Mouse (Mus musculus): ENCODE results near the gene Adgrg6. TPM values are rescaled to one million over a fixed set of nuclear protein-coding genes. Genes with fewer than 3 reads are reported as not detected.

Gene Adgrg6
- polyA plus RNA-seq, 1 experiment: 2.5 TPM

GRCm38 (mm10) chr10:14460252-14460932 is 85.1 kb downstream of the Adgrg6 start:
- TF ChIP-seq CTCF (IDR thresholded peaks at IDR 0.05; ENCODE audit: borderline replicate concordance, extremely low read depth, insufficient read depth, insufficient read length) (no peak), POLR2A (IDR thresholded peaks at IDR 0.05; ENCODE audit: borderline replicate concordance, extremely low read depth, insufficient read depth, insufficient read length, poor library complexity, severe bottlenecking) (no peak)

GRCm38 (mm10) chr10:14459819-14460218 is 85.6 kb downstream of the Adgrg6 start:
- TF ChIP-seq POLR2A (IDR thresholded peaks at IDR 0.05; ENCODE audit: borderline replicate concordance, extremely low read depth, insufficient read depth, insufficient read length, poor library complexity, severe bottlenecking) (no peak), CTCF (IDR thresholded peaks at IDR 0.05; ENCODE audit: borderline replicate concordance, extremely low read depth, insufficient read depth, insufficient read length) (no peak)
- DNase-seq (ENCODE audit: low read depth): no peak

More at GRCm38 (mm10) chr10:14460252-14460932, 85.1 kb downstream of the Adgrg6 start:
- no peak for DNase-seq (ENCODE audit: low read depth)

- no peak for DNase-seq (ENCODE audit: low read depth)
- TF ChIP-seq POLR2A (IDR thresholded peaks at IDR 0.05; ENCODE audit: borderline replicate concordance, extremely low read depth, insufficient read depth, insufficient read length, poor library complexity, severe bottlenecking): no peak
- no peak for TF ChIP-seq CTCF (IDR thresholded peaks at IDR 0.05; ENCODE audit: borderline replicate concordance, extremely low read depth, insufficient read depth, insufficient read length)
Observed at GRCm38 (mm10) chr10:14459330-14459729, 86.1 kb downstream of the Adgrg6 start.

GRCm38 (mm10) chr10:14454481-14454880 is 91.0 kb downstream of the Adgrg6 start:
- TF ChIP-seq CTCF (IDR thresholded peaks at IDR 0.05; ENCODE audit: borderline replicate concordance, extremely low read depth, insufficient read depth, insufficient read length) (no peak), POLR2A (IDR thresholded peaks at IDR 0.05; ENCODE audit: borderline replicate concordance, extremely low read depth, insufficient read depth, insufficient read length, poor library complexity, severe bottlenecking) (no peak)
- DNase-seq (ENCODE audit: low read depth): no peak

- TF ChIP-seq POLR2A (IDR thresholded peaks at IDR 0.05; ENCODE audit: borderline replicate concordance, extremely low read depth, insufficient read depth, insufficient read length, poor library complexity, severe bottlenecking): no peak
- peak; percentile 38; the same call in 1 of the 2 replicates for TF ChIP-seq CTCF (IDR thresholded peaks at IDR 0.05; ENCODE audit: borderline replicate concordance, extremely low read depth, insufficient read depth, insufficient read length)
- peak; percentile 55 for DNase-seq (ENCODE audit: low read depth)
Observed at GRCm38 (mm10) chr10:14451811-14452210, 93.6 kb downstream of the Adgrg6 start.

GRCm38 (mm10) chr10:14450073-14450472 is 95.4 kb downstream of the Adgrg6 start:
- no peak for DNase-seq (ENCODE audit: low read depth)
- TF ChIP-seq POLR2A (IDR thresholded peaks at IDR 0.05; ENCODE audit: borderline replicate concordance, extremely low read depth, insufficient read depth, insufficient read length, poor library complexity, severe bottlenecking) (no peak), CTCF (IDR thresholded peaks at IDR 0.05; ENCODE audit: borderline replicate concordance, extremely low read depth, insufficient read depth, insufficient read length) (peak; percentile 55; the same call in 1 of the 2 replicates)

GRCm38 (mm10) chr10:14445590-14446291 is 99.7 kb downstream of the Adgrg6 start:
- TF ChIP-seq CTCF (IDR thresholded peaks at IDR 0.05; ENCODE audit: borderline replicate concordance, extremely low read depth, insufficient read depth, insufficient read length) (no peak), POLR2A (IDR thresholded peaks at IDR 0.05; ENCODE audit: borderline replicate concordance, extremely low read depth, insufficient read depth, insufficient read length, poor library complexity, severe bottlenecking) (no peak)
- no peak for DNase-seq (ENCODE audit: low read depth)

- no peak for DNase-seq (ENCODE audit: low read depth)
Observed at GRCm38 (mm10) chr10:14440860-14441579, 104.4 kb downstream of the Adgrg6 start.

GRCm38 (mm10) chr10:14404070-14404469 is 141.4 kb downstream of the Adgrg6 start:
- DNase-seq (ENCODE audit: low read depth): peak; percentile 52
- TF ChIP-seq POLR2A (IDR thresholded peaks at IDR 0.05; ENCODE audit: borderline replicate concordance, extremely low read depth, insufficient read depth, insufficient read length, poor library complexity, severe bottlenecking): no peak
- no peak for TF ChIP-seq CTCF (IDR thresholded peaks at IDR 0.05; ENCODE audit: borderline replicate concordance, extremely low read depth, insufficient read depth, insufficient read length)

More at GRCm38 (mm10) chr10:14440860-14441579, 104.4 kb downstream of the Adgrg6 start:
- TF ChIP-seq POLR2A (IDR thresholded peaks at IDR 0.05; ENCODE audit: borderline replicate concordance, extremely low read depth, insufficient read depth, insufficient read length, poor library complexity, severe bottlenecking): no peak
- no peak for TF ChIP-seq CTCF (IDR thresholded peaks at IDR 0.05; ENCODE audit: borderline replicate concordance, extremely low read depth, insufficient read depth, insufficient read length)

GRCm38 (mm10) chr10:14401744-14402143 is 143.7 kb downstream of the Adgrg6 start:
- TF ChIP-seq CTCF (IDR thresholded peaks at IDR 0.05; ENCODE audit: borderline replicate concordance, extremely low read depth, insufficient read depth, insufficient read length) (no peak), POLR2A (IDR thresholded peaks at IDR 0.05; ENCODE audit: borderline replicate concordance, extremely low read depth, insufficient read depth, insufficient read length, poor library complexity, severe bottlenecking) (no peak)
- no peak for DNase-seq (ENCODE audit: low read depth)

GRCm38 (mm10) chr10:14391025-14391639 is 154.3 kb downstream of the Adgrg6 start:
- peak; percentile 89 for DNase-seq (ENCODE audit: low read depth)
- no peak for TF ChIP-seq POLR2A (IDR thresholded peaks at IDR 0.05; ENCODE audit: borderline replicate concordance, extremely low read depth, insufficient read depth, insufficient read length, poor library complexity, severe bottlenecking)
- peak; percentile 69 for TF ChIP-seq CTCF (IDR thresholded peaks at IDR 0.05; ENCODE audit: borderline replicate concordance, extremely low read depth, insufficient read depth, insufficient read length)

Data from brain, embryonic 14.5 days (tissue).